Mouse (Mus musculus): Measurements from ENCODE around the gene Olfr322. TPM values are rescaled to one million over a fixed set of nuclear protein-coding genes. Genes with fewer than 3 reads are reported as not detected.
"Not testable (repeated sequence)": the region's sequence is repeated elsewhere in the genome, so short reads cannot be mapped to it uniquely, and the experiment has no call there.

Gene Olfr322
- total RNA-seq, 2 experiments from 2014 or later = not detected

GRCm38 (mm10) chr11:58641638-58642358 is 16.8 kb upstream of the Olfr322 start:
- intact Hi-C loops (cut with DNase I) = no loop called here
- Histone ChIP-seq H3K27ac (no peak overlapping the region), H3K4me3 (no peak overlapping the region)
- no peak for DNase-seq
- TF ChIP-seq CTCF (IDR thresholded peaks at IDR 0.05) = no peak

- TF ChIP-seq CTCF (IDR thresholded peaks at IDR 0.05) = peak; percentile 63
- Histone ChIP-seq H3K4me3 (no peak overlapping the region), H3K27ac (no peak overlapping the region)
- intact Hi-C loops (cut with DNase I) = no loop called here
- DNase-seq = peak; percentile 30
Measured at GRCm38 (mm10) chr11:58643350-58643749, 15.2 kb upstream of the Olfr322 start.

GRCm38 (mm10) chr11:58655151-58655550 is 3.4 kb upstream of the Olfr322 start:
- no peak for TF ChIP-seq CTCF (IDR thresholded peaks at IDR 0.05)
- DNase-seq = no peak
- intact Hi-C loops (cut with DNase I) = no loop called here
- Histone ChIP-seq H3K27ac (no peak overlapping the region), H3K4me3 (no peak overlapping the region)

GRCm38 (mm10) chr11:58669252-58669651 is 10.7 kb downstream of the Olfr322 start:
- no peak for TF ChIP-seq CTCF (IDR thresholded peaks at IDR 0.05)
- no peak overlapping the region for H3K4me3 ChIP-seq
- no peak overlapping the region for H3K27ac ChIP-seq
- no peak for DNase-seq
- intact Hi-C loops (cut with DNase I) = no loop called here

- H3K27ac ChIP-seq = no peak overlapping the region
- no peak for TF ChIP-seq CTCF (IDR thresholded peaks at IDR 0.05)
- intact Hi-C loops (cut with DNase I) = no loop called here
- DNase-seq = no peak
- H3K4me3 ChIP-seq = no peak overlapping the region
Measured at GRCm38 (mm10) chr11:58671825-58672224, 13.2 kb downstream of the Olfr322 start.

- Histone ChIP-seq H3K27ac (no peak within 1 kb of the TSS), H3K4me3 (no peak within 1 kb of the TSS)
- DNase-seq = no peak
- TF ChIP-seq CTCF (IDR thresholded peaks at IDR 0.05) = no peak
- intact Hi-C loops (cut with DNase I) = no loop called here
Measured at GRCm38 (mm10) chr11:58680799-58681198, 22.2 kb downstream of the Olfr322 start, which contains the start of gene Olfr320. Olfr320 (plus strand) TSS chr11:58681099.

GRCm38 (mm10) chr11:58698862-58699261 is 40.3 kb downstream of the Olfr322 start, which contains the start of gene Olfr319:
Olfr319 (plus strand) TSS chr11:58699162.
- no peak for DNase-seq
- TF ChIP-seq CTCF (IDR thresholded peaks at IDR 0.05) = no peak
- intact Hi-C loops (cut with DNase I) = no loop called here
- H3K4me3 ChIP-seq = no peak within 1 kb of the TSS
- H3K27ac ChIP-seq = no peak within 1 kb of the TSS

GRCm38 (mm10) chr11:58709086-58709485 is 50.5 kb downstream of the Olfr322 start:
- TF ChIP-seq CTCF (IDR thresholded peaks at IDR 0.05) = no peak
- no peak for DNase-seq
- no peak overlapping the region for H3K27ac ChIP-seq
- no peak overlapping the region for H3K4me3 ChIP-seq
- intact Hi-C loops (cut with DNase I) = no loop called here

GRCm38 (mm10) chr11:58717723-58718122 is 59.1 kb downstream of the Olfr322 start:
- H3K4me3 ChIP-seq; intact Hi-C loops (cut with DNase I); DNase-seq; H3K27ac ChIP-seq: not testable (repeated sequence)

Other genes with a start within 250 kb of the Olfr322 start
- not detected for gene 1810065E05Rik, start 237.7 kb upstream of the Olfr322 start, total RNA-seq (2021)
- gene Gm12253, start 226.2 kb upstream of the Olfr322 start, total RNA-seq (2021) = not detected
- not detected for gene Lypd9, start 205.9 kb upstream of the Olfr322 start, total RNA-seq (2021)
- gene Olfr30, start 196.5 kb upstream of the Olfr322 start, total RNA-seq (2021) = not detected
- not detected for gene Olfr332, start 166.2 kb upstream of the Olfr322 start, total RNA-seq (2021)
- gene Olfr331, start 156.2 kb upstream of the Olfr322 start, total RNA-seq (2021) = not detected
- gene Olfr330, start 123.9 kb upstream of the Olfr322 start, total RNA-seq (2021) = not detected
- not detected for gene Olfr329-ps, start 112.4 kb upstream of the Olfr322 start, total RNA-seq (2021)
- gene Olfr328, start 103.1 kb upstream of the Olfr322 start, total RNA-seq (2021) = not detected
- not detected for gene Olfr224, start 88.2 kb upstream of the Olfr322 start, total RNA-seq (2021)
- not detected for gene Olfr325, start 81.1 kb upstream of the Olfr322 start, total RNA-seq (2021)
- gene Olfr324, start 63.7 kb upstream of the Olfr322 start, total RNA-seq (2021) = not detected
- under 1 TPM in 1 of 2 experiments, not detected in 1; 0.22 TPM for gene 2210407C18Rik, start 42.7 kb upstream of the Olfr322 start, total RNA-seq (2021)
- not detected for gene Olfr323, start 28.3 kb upstream of the Olfr322 start, total RNA-seq (2021)
- gene Trim58, start 18.3 kb upstream of the Olfr322 start, total RNA-seq (2021) = not detected
- not detected for gene Olfr320, start 22.3 kb downstream of the Olfr322 start, total RNA-seq (2021)
- not detected for gene Olfr319, start 40.4 kb downstream of the Olfr322 start, total RNA-seq (2021)
- not detected for gene Olfr318, start 65.2 kb downstream of the Olfr322 start, total RNA-seq (2021)
- not detected for gene Olfr317, start 80.4 kb downstream of the Olfr322 start, total RNA-seq (2021)
- not detected for gene Olfr316, start 94.0 kb downstream of the Olfr322 start, total RNA-seq (2021)
- not detected for gene Olfr315, start 114.4 kb downstream of the Olfr322 start, total RNA-seq (2021)
- not detected for gene Olfr314, start 124.2 kb downstream of the Olfr322 start, total RNA-seq (2021)
- not detected for gene Fam183b, start 143.2 kb downstream of the Olfr322 start, total RNA-seq (2021)
- not detected for gene Olfr313, start 156.2 kb downstream of the Olfr322 start, total RNA-seq (2021)
- gene Olfr312, start 170.5 kb downstream of the Olfr322 start, total RNA-seq (2021) = not detected
- not detected for gene Olfr311, start 180.5 kb downstream of the Olfr322 start, total RNA-seq (2021)
- gene Gm12258, start 188.4 kb downstream of the Olfr322 start, total RNA-seq (2021) = 1 to 10 TPM in 1 of 2 experiments, under 1 TPM in 1; 0.89 to 1.1 TPM
- gene 2810021J22Rik, start 208.4 kb downstream of the Olfr322 start, total RNA-seq (2021) = 1 to 10 TPM in 1 of 2 experiments, under 1 TPM in 1; 0.69 to 1.3 TPM
- 1 to 10 TPM; 3.1 to 3.3 TPM for gene Zfp39, start 245.4 kb downstream of the Olfr322 start, total RNA-seq (2021)

Measured in gastrocnemius, adult 2 months (tissue).